Mouse (Mus musculus): Measurements from ENCODE around the gene Hfe. TPM values are rescaled to one million over a fixed set of nuclear protein-coding genes. Genes with fewer than 3 reads are reported as not detected.
"Not testable (repeated sequence)": the region's sequence is repeated elsewhere in the genome, so short reads cannot be mapped to it uniquely, and the experiment has no call there.

Gene Hfe
- total and polyA plus RNA-seq, 3 experiments, result 0.08 to 1.0 (median 0.39) TPM

GRCm38 (mm10) chr13:23750839-23751477 is 40.3 kb upstream of the Hfe start, which contains the start of gene Hist1h2ab:
Gene Hist1h2ab, plus strand, starts transcription at chr13:23751126.
- H3K27ac ChIP-seq (ENCODE audit: insufficient read depth, low read depth), result peak within 1 kb of the TSS; percentile 95
- TF ChIP-seq TBP (conservative IDR thresholded peaks at IDR 0.05; ENCODE audit: low read depth, low read length) (peak; percentile 99), NELFE (IDR thresholded peaks at IDR 0.05; ENCODE audit: low read depth, low read length) (peak; percentile 99), POLR2AphosphoS2 (IDR thresholded peaks at IDR 0.05; ENCODE audit: low read depth, low read length) (peak; percentile 97), ZMIZ1 (IDR thresholded peaks at IDR 0.05; ENCODE audit: low read depth, low read length) (peak; percentile 99), TCF12 (IDR thresholded peaks at IDR 0.05; ENCODE audit: low read depth, low read length) (peak; percentile 90), UBTF (IDR thresholded peaks at IDR 0.05; ENCODE audit: low read depth, low read length) (peak; percentile 99), SIN3A (IDR thresholded peaks at IDR 0.05; ENCODE audit: low read length) (0 out of 2 replicates have a peak, but pooled peaks have one; percentile 76), HCFC1 (IDR thresholded peaks at IDR 0.05; ENCODE audit: low read depth, low read length) (peak; percentile 59), POLR2A (IDR thresholded peaks at IDR 0.05; ENCODE audit: low read depth, low read length) (peak; percentile 99), CHD2 (IDR thresholded peaks at IDR 0.05; ENCODE audit: low read length) (peak; percentile 86)
- H3K9ac ChIP-seq (ENCODE audit: insufficient read depth, low read depth), result peak within 1 kb of the TSS; percentile 84
- peak within 1 kb of the TSS; percentile 70; the same call in 1 of the 2 replicates for H3K4me2 ChIP-seq (ENCODE audit: insufficient read depth, low read depth, poor library complexity, severe bottlenecking)
- peaks cover 0 to 34% of the 10 kb centered on the region in 2 experiments; a peak in 2 of 4 replicates for H3K4me1 ChIP-seq (ENCODE audit: control insufficient read depth in 1 of 2, insufficient read depth in 2 of 2)
- peak within 1 kb of the TSS in 2 of 3 experiments; percentile 34 to 40 for H3K4me3 ChIP-seq (replicated peaks in 1 of 3; ENCODE audit: low read depth in 2 of 3, low read length in 2 of 3, poor library complexity in 1 of 3)
- in situ Hi-C loops (cut with MboI; ENCODE audit: low pct_ligation_motif_present, low pct_unique_long_range_greater_than_20kb, low sequenced_read_pairs), result loop anchor here (25.0 kb wide), 1 partner anchor 1714 kb away; the partner anchor contains the start of genes Hist1h2ag, Hist1h2ah, Hist1h2bj and Hist1h2bk
- dilution Hi-C loops (cut with MboI; ENCODE audit: extremely low pct_ligation_motif_present, extremely low pct_unique_long_range_greater_than_20kb, low sequenced_read_pairs); H3K9me3 ChIP-seq (replicated peaks; ENCODE audit: low read length); H3K36me3 ChIP-seq (replicated peaks in 1 of 2; ENCODE audit: control insufficient read depth in 1 of 2, insufficient read depth in 1 of 2, low read length in 1 of 2); H3K79me2 ChIP-seq (replicated peaks; ENCODE audit: control insufficient read depth, extremely low read depth, insufficient read depth, poor library complexity, severe bottlenecking); H3K27me3 ChIP-seq (replicated peaks): not testable (repeated sequence)
- peak; percentile 82 for DNase-seq (ENCODE audit: extremely low read depth)

DNA sequence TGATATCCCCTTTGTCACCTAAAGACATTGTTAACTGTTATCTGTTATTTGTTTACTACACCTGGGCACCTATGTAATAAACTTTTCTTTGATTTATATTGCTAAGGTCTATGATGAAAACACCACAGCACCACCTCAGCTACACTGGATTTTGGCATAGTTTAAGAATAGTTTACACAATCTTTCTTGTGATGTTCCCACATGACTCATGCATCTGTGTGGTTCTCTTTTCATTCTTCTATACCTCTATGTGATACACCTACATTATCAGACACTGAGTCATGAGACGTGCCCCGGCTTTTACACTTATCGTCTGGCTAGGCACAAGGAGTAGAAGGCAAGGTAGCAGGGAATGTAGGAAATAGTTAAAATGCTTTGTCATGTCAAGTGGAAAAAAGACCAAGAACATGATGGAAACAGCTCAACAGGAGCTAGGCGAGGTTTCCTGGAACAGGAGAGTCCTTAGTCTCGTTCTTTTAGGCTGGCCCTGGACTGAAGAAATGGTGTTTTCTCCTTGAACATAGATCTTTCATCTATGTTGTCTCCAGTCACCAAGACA is 39.0 kb upstream of the Hfe start:
- Histone ChIP-seq H3K9ac (ENCODE audit: insufficient read depth, low read depth) (no peak overlapping the region), H3K4me1 (ENCODE audit: control insufficient read depth in 1 of 2, insufficient read depth in 2 of 2) (peaks cover 0 to 22% of the 10 kb centered on the region in 2 experiments; a peak in 2 of 4 replicates), H3K79me2 (replicated peaks; ENCODE audit: control insufficient read depth, extremely low read depth, insufficient read depth, poor library complexity, severe bottlenecking) (no peaks in the 10 kb centered on the region), H3K27ac (ENCODE audit: insufficient read depth, low read depth) (peak overlapping the region; percentile 65), H3K9me3 (replicated peaks; ENCODE audit: low read length) (no peaks in the 10 kb centered on the region), H3K4me3 (replicated peaks in 1 of 3; ENCODE audit: low read depth in 2 of 3, low read length in 2 of 3, poor library complexity in 1 of 3) (no peak overlapping the region), H3K4me2 (ENCODE audit: insufficient read depth, low read depth, poor library complexity, severe bottlenecking) (no peak overlapping the region), H3K36me3 (replicated peaks in 1 of 2; ENCODE audit: control insufficient read depth in 1 of 2, insufficient read depth in 1 of 2, low read length in 1 of 2) (no peaks in the 10 kb centered on the region), H3K27me3 (replicated peaks) (no peaks in the 10 kb centered on the region)
- TF ChIP-seq ZKSCAN1 (IDR thresholded peaks at IDR 0.05; ENCODE audit: borderline replicate concordance, low read depth, low read length) (no peak), JUN (IDR thresholded peaks at IDR 0.05; ENCODE audit: insufficient read depth, low read depth, low read length) (no peak), USF1 (IDR thresholded peaks at IDR 0.05; ENCODE audit: low read depth, low read length) (no peak), ZC3H11A (IDR thresholded peaks at IDR 0.05; ENCODE audit: low read depth, low read length) (no peak), ELF1 (IDR thresholded peaks at IDR 0.05; ENCODE audit: low read depth, low read length) (no peak), CHD2 (IDR thresholded peaks at IDR 0.05; ENCODE audit: low read length) (no peak), RAD21 (IDR thresholded peaks at IDR 0.05; ENCODE audit: low read depth, low read length) (no peak), MAZ (IDR thresholded peaks at IDR 0.05; ENCODE audit: low read depth, low read length) (no peak), TBP (conservative IDR thresholded peaks at IDR 0.05; ENCODE audit: low read depth, low read length) (no peak), MXI1 (IDR thresholded peaks at IDR 0.05; ENCODE audit: low read depth, low read length) (no peak), POLR2A (IDR thresholded peaks at IDR 0.05; ENCODE audit: low read depth, low read length) (no peak), CTCF (conservative IDR thresholded peaks at IDR 0.05 in 1 of 2, IDR thresholded peaks at IDR 0.05 in 1 of 2; ENCODE audit: low read depth in 2 of 2, low read length in 2 of 2) (no peak), MEF2A (IDR thresholded peaks at IDR 0.05; ENCODE audit: borderline replicate concordance, low read depth, low read length) (no peak), UBTF (IDR thresholded peaks at IDR 0.05; ENCODE audit: low read depth, low read length) (no peak), ZMIZ1 (IDR thresholded peaks at IDR 0.05; ENCODE audit: low read depth, low read length) (no peak), NRF1 (IDR thresholded peaks at IDR 0.05; ENCODE audit: low read depth, low read length) (no peak), EP300 (IDR thresholded peaks at IDR 0.05; ENCODE audit: low read length) (no peak), HCFC1 (IDR thresholded peaks at IDR 0.05; ENCODE audit: low read depth, low read length) (no peak)
- in situ Hi-C loops (cut with MboI; ENCODE audit: low pct_ligation_motif_present, low pct_unique_long_range_greater_than_20kb, low sequenced_read_pairs) (loop anchor here (25.0 kb wide), 1 partner anchor 1712 kb away; the partner anchor contains the start of genes Hist1h2ag, Hist1h2ah, Hist1h2bj and Hist1h2bk), dilution Hi-C loops (cut with MboI; ENCODE audit: extremely low pct_ligation_motif_present, extremely low pct_unique_long_range_greater_than_20kb, low sequenced_read_pairs) (loop anchor here (10.0 kb wide), 1 partner anchor 55 kb away; the partner anchor contains the start of genes Hist1h1t and Hist1h4c)
- DNase-seq (ENCODE audit: extremely low read depth), result no peak

Data from CH12.LX (cell line).